Mouse (Mus musculus) ES-Bruce4 (cell line): ENCODE measurements around the gene Fitm1.

ENCODE experiments used
- CTCF ChIP-seq: IDR thresholded peaks from one replicate; pipeline ENCODE4 v1.8.1; 2011; ENCODE audit warnings: low read depth, low read length
- EP300 ChIP-seq: IDR thresholded peaks from 2 replicates; pipeline ENCODE4 v1.6.1; 2011; ENCODE audit warnings: low read depth, low read length; ENCODE audit not compliant: insufficient read depth
- POLR2A ChIP-seq: IDR thresholded peaks from one replicate; pipeline ENCODE4 v1.8.1; 2011; ENCODE audit warnings: low read length; ENCODE audit not compliant: insufficient read depth

DNA sequence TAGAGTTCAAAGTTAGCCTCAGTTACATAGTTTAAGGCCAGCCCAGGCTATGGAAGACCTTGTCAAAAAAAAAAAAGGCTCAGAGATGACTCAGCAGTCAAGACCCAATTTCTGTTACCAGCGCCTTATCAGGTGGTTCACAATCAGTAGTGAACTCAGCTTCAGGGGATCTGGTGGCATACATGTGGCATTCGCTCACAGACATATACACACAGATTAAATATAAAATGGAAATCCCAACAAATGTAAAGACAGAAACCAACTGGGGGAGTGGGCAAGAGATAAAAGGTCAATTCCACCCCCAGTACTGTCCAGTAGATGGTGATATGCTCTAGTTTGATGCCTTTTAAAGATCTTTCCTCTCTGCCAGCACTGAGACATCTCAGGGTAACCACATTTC lies 10.7 kb downstream of the Fitm1 start:
- TF ChIP-seq POLR2A: no peak
- no peak for TF ChIP-seq CTCF
- no peak for TF ChIP-seq EP300
